Mouse (Mus musculus) ES-Bruce4 (cell line): ENCODE measurements around the gene Gm49601. TPM values are rescaled to one million over a fixed set of nuclear protein-coding genes. Genes with fewer than 3 reads are reported as not detected.

Experiments
- H3K27ac ChIP-seq: 2 replicates; pipeline ENCODE4 v1.5.1; 2012; ENCODE audit warnings: low read length, inconsistent platforms; ENCODE audit not compliant: insufficient read depth
- H3K27me3 ChIP-seq: 2 replicates; pipeline ENCODE4 v1.6.1; 2012; ENCODE audit warnings: mild to moderate bottlenecking, low read length, inconsistent platforms; ENCODE audit not compliant: control insufficient read depth, poor library complexity, insufficient read depth, severe bottlenecking
- H3K36me3 ChIP-seq: 2 replicates; pipeline ENCODE4 v1.6.1; 2012; ENCODE audit warnings: inconsistent platforms, mild to moderate bottlenecking, low read length, moderate library complexity; ENCODE audit not compliant: control insufficient read depth, poor library complexity, insufficient read depth, severe bottlenecking
- H3K4me1 ChIP-seq: one replicate; pipeline ENCODE4 v1.8.1; 2011; ENCODE audit warnings: low read length; ENCODE audit not compliant: control insufficient read depth, insufficient read depth
- H3K4me3 ChIP-seq: 2 replicates; pipeline ENCODE4 v1.5.1; 2011; ENCODE audit warnings: low read depth, mild to moderate bottlenecking, low read length
- H3K9ac ChIP-seq: 2 replicates; pipeline ENCODE4 v1.6.1; 2012; ENCODE audit warnings: low read depth, mild to moderate bottlenecking, inconsistent platforms; ENCODE audit not compliant: poor library complexity, severe bottlenecking
- H3K9me3 ChIP-seq: replicated peaks from 2 replicates; pipeline ENCODE4 v1.6.1; 2012; ENCODE audit warnings: mild to moderate bottlenecking, low read length, inconsistent platforms; ENCODE audit not compliant: control insufficient read depth, poor library complexity, insufficient read depth, severe bottlenecking
- CTCF ChIP-seq: IDR thresholded peaks from one replicate; pipeline ENCODE4 v1.8.1; 2011; ENCODE audit warnings: low read depth, low read length
- EP300 ChIP-seq: IDR thresholded peaks from 2 replicates; pipeline ENCODE4 v1.6.1; 2011; ENCODE audit warnings: low read depth, low read length; ENCODE audit not compliant: insufficient read depth
- POLR2A ChIP-seq: IDR thresholded peaks from one replicate; pipeline ENCODE4 v1.8.1; 2011; ENCODE audit warnings: low read length; ENCODE audit not compliant: insufficient read depth
- polyA plus RNA-seq: library from polyadenylated mRNA; stranded (reverse); fragments of >200 nt; gene quantifications from 2 replicates; pipeline ENCODE4 v1.2.4, GENCODE M21; 2011; ENCODE audit warnings: low read depth; ENCODE audit not compliant: missing spikeins, insufficient read depth, insufficient read length

The Gm49601 gene
- polyA plus RNA-seq, 1 experiment: not detected

DNA sequence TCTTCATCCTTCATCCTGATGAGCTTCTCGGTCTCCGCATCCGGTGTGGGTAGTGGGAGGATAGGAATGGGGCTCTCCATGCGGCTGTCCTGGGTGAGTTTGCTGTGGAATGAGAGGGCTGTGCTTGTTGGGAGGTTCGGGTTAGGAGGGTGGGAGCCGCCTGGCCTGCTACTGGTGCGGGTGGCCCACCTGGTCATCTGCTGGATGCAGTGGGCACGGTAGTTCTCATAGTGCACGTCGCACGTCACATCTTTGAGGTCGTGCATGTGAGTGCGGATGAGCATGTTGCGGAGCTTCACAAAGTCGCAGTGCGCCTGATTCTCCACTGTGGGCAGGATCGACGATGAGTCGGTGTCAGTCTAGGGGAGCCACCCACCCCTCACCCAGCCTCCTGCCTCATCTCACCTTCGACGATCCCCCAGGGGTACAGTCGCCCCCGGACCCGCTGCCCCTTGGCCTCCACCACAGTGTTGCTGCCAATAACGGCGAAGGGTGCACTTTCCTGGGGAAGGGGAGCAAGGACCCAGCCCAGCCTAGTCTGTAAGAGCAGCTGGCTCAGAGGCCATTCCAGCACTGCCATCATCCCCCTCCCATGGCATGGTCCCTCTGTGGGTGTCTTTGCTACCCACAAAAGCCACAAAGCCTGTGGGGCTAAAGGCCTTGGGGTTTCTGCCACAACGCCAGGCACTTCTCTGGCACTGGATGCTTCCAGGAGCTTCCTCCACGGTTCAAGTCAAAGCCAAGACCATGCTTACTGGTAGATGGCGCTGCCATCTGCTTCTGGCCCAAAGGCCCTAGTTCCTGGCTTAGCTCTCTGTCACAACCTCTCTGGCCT lies 3.1 kb downstream of the Gm49601 start:
- TF ChIP-seq POLR2A: no peak
- TF ChIP-seq EP300: no peak
- no peak for TF ChIP-seq CTCF
- H3K27me3 ChIP-seq: peaks cover 7% of the 10 kb centered on the region; the same call in 1 of the 2 replicates
- no peaks in the 10 kb centered on the region for H3K4me1 ChIP-seq
- H3K9ac ChIP-seq: no peak overlapping the region
- H3K27ac ChIP-seq: no peak overlapping the region
- no peak overlapping the region for H3K4me3 ChIP-seq
- H3K36me3 ChIP-seq: no peaks in the 10 kb centered on the region
- H3K9me3 ChIP-seq: no peaks in the 10 kb centered on the region

DNA sequence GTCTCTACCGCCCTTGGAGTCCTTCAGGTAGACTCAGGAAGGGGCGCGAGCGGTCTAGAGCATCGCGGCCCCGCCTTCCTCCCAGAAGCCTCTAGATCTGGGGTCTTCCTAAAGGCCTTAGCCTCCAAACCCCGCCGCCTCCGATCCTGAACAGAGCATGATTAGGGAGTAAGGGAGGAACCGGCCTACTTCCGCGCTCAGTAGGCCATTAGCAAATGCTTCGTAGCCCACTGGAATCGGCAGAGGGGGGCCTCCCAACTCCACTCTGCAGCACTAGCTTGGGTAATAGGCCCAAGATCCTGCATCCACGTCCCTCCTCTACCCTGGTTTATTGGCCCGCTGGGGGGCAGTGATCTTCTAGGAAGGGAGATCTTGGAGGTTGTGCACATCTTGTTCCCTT lies 4.2 kb downstream of the Gm49601 start, which contains the start of gene Gp1bb:
Gene Gp1bb, minus strand, starts transcription at position 385 of the 400 bp plus-strand sequence.
- Histone ChIP-seq H3K27me3 (peaks cover 7% of the 10 kb centered on the region; the same call in 1 of the 2 replicates), H3K4me1 (no peaks in the 10 kb centered on the region), H3K27ac (no peak within 1 kb of the TSS), H3K9me3 (no peaks in the 10 kb centered on the region), H3K4me3 (peak within 1 kb of the TSS; percentile 68), H3K9ac (peak within 1 kb of the TSS; percentile 50), H3K36me3 (no peaks in the 10 kb centered on the region)
- TF ChIP-seq CTCF: peak; percentile 7
- no peak for TF ChIP-seq EP300
- no peak for TF ChIP-seq POLR2A

DNA sequence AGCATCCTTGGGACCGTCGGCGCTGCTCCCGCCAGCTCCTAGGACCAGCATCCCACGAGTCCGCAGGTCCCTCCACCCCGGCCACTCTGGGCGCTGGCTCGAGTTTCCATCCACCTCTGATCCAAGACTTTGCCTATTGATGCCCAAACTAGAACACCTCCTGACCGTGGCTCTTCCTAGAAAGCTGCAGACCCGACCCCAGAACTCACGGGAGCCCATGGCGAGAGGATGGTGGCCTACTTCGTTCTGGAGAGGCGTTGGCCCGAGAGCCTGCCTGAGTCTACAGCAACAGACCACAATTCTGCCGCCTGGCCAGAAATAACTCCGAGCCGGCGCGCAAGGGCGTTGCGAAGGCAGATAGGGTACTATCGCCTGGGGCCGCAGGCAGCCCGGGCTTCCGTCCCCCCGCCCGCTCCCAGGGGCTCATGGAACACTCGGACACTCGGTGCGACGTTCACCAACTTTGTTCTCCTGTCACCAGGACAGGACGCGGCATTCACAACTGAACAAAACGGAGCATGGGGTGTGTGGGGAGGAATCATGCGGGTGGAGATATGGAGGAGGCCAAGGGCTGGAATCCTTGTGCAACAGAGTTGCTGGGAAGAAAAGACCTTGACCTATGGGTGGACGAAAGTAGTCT lies 4.7 kb downstream of the Gm49601 start:
- H3K36me3 ChIP-seq: no peaks in the 10 kb centered on the region
- H3K4me3 ChIP-seq: peak overlapping the region; percentile 68
- H3K9ac ChIP-seq: peak overlapping the region; percentile 50
- no peaks in the 10 kb centered on the region for H3K9me3 ChIP-seq
- TF ChIP-seq POLR2A (no peak), EP300 (no peak), CTCF (no peak)
- H3K4me1 ChIP-seq: no peaks in the 10 kb centered on the region
- H3K27ac ChIP-seq: no peak overlapping the region
- peaks cover 7% of the 10 kb centered on the region; the same call in 1 of the 2 replicates for H3K27me3 ChIP-seq

DNA sequence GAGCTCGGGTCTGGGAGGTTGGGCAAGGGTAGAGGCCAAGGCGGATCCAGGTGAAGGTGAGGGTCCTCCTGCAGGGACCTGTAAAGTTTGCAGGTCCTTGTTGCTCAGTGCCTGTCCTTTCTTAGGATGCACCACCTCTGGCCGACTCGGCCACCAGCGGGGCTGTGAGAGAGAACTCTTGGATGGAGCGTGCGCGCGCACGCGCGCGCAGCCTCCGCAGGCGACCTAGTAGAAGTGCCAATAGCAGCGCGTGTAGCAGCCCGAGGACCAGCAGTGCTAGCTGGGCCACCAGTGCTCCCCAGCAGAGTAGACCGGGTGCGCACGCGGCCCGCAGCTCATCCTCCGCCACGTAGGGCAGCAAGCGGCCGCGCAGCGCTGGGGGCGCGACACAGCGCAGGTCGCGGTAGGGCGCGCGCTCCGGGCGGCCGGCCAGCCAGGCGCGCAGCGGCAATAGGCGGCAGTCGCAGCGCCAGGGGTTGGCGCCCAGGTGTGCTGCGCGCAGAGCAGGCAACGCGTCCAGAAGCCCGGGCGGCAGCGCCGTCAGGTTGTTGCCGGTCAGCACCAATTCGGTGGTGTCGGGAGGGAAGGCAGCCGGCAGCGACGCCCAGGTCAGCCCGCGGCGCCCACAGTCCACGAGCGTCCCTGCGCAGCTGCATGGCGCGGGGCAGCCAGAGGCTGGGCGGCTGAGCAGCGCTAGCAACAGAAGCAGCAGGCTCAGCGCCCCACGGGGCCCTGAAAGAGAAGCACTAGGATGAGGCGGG lies 5.4 kb downstream of the Gm49601 start:
- peak overlapping the region; percentile 68 for H3K4me3 ChIP-seq
- H3K27me3 ChIP-seq: peaks cover 6% of the 10 kb centered on the region; the same call in 1 of the 2 replicates
- no peaks in the 10 kb centered on the region for H3K4me1 ChIP-seq
- peak overlapping the region; percentile 50 for H3K9ac ChIP-seq
- no peaks in the 10 kb centered on the region for H3K9me3 ChIP-seq
- no peaks in the 10 kb centered on the region for H3K36me3 ChIP-seq
- H3K27ac ChIP-seq: no peak overlapping the region
- TF ChIP-seq CTCF (no peak), EP300 (no peak), POLR2A (no peak)

DNA sequence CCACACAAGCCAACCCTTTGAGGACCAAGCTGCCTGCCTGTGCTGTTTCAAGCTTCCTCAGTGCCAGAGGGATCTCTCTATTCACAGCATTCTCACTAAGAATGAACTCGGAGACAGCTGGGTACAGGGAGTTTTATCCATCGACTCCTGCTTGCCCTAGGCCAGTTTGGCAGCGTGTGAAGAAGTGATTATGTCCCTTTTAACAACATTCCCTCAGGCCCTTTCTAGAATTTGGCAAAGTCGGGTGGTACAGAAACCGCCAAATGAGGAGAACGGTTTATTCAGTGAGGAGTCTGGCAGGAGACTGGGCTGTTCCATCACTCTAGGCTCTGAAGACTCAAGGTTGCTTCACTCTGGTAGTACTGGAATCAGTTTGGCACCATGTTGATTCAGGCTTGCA lies 6.0 kb downstream of the Gm49601 start:
- TF ChIP-seq CTCF: no peak
- no peak for TF ChIP-seq EP300
- TF ChIP-seq POLR2A: no peak
- no peak overlapping the region for H3K9ac ChIP-seq

DNA sequence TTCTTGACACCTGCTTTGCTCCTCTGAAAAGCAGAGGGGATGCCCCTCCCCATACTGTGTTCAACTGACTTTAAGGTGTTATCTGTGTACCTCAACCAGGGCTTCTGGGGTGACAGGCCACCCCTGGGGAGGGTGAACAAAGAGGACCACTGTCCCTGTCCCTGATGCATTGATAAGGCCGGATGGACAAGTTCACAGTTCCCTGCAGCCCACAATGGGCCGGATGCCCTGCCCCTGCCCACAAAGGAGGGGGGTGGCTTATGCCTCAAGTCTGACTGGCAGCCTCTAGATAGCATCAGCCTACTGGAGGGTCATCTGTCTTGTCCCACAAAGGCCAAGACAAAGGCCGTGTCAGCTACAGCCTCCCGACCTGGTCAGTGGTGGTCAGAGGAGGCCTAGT lies 7.1 kb downstream of the Gm49601 start:
- Histone ChIP-seq H3K4me1 (no peaks in the 10 kb centered on the region), H3K36me3 (no peaks in the 10 kb centered on the region), H3K9ac (no peak overlapping the region), H3K4me3 (no peak overlapping the region), H3K27me3 (peaks cover 5% of the 10 kb centered on the region; the same call in 1 of the 2 replicates), H3K9me3 (no peaks in the 10 kb centered on the region), H3K27ac (no peak overlapping the region)
- TF ChIP-seq POLR2A (no peak), EP300 (no peak), CTCF (no peak)

More for the DNA sequence above, 6.0 kb downstream of the Gm49601 start:
- no peak overlapping the region for H3K27ac ChIP-seq
- H3K36me3 ChIP-seq: no peaks in the 10 kb centered on the region
- no peaks in the 10 kb centered on the region for H3K4me1 ChIP-seq
- H3K27me3 ChIP-seq: peaks cover 5% of the 10 kb centered on the region; the same call in 1 of the 2 replicates
- peak overlapping the region; percentile 68 for H3K4me3 ChIP-seq
- no peaks in the 10 kb centered on the region for H3K9me3 ChIP-seq
